Mouse (Mus musculus): ENCODE data around the gene Smagp. TPM values are rescaled to one million over a fixed set of nuclear protein-coding genes. Genes with fewer than 3 reads are reported as not detected.

The Smagp gene
- total RNA-seq (2014; rRNA removed) (2.7 and 5.8 TPM in 2 replicates), polyA plus RNA-seq (2015; fragmentation: Nextera tagmentation; extraction: Ambion mirVana) (3.3 and 4.3 TPM in 2 replicates)

GRCm38 (mm10) chr15:100636700-100637501 lies at the start of gene Smagp:
Gene Smagp, minus strand, starts transcription at chr15:100636940.
- under 1% methylated on average over 76 of the region's 77 CpGs for WGBS
- peaks cover 41% of the 10 kb centered on the region for H3K27me3 ChIP-seq (ENCODE audit: insufficient read depth, low read length)
- ATAC-seq: no peak

GRCm38 (mm10) chr15:100686434-100686833 lies 49.7 kb upstream of the Smagp start:
- no peak for ATAC-seq
- H3K9me3 ChIP-seq (ENCODE audit: low read length): peaks cover 8% of the 10 kb centered on the region; the same call in 1 of the 2 replicates
- no peak overlapping the region for H3K27ac ChIP-seq
- no peaks in the 10 kb centered on the region for H3K36me3 ChIP-seq (ENCODE audit: insufficient read depth, low read length)
- H3K4me1 ChIP-seq (ENCODE audit: insufficient read depth, low read length): no peaks in the 10 kb centered on the region
- no peaks in the 10 kb centered on the region for H3K27me3 ChIP-seq (ENCODE audit: insufficient read depth, low read length)
- H3K4me2 ChIP-seq (ENCODE audit: low read depth, low read length): no peak overlapping the region
- H3K4me3 ChIP-seq (ENCODE audit: low read length): no peak overlapping the region
- H3K9ac ChIP-seq (replicated peaks; ENCODE audit: low read length): no peak overlapping the region
- DNase-seq (ENCODE audit: low spot score): no peak
- TF ChIP-seq CTCF (IDR thresholded peaks at IDR 0.05; ENCODE audit: low read depth): no peak
- WGBS: 78% methylated on average over 6 of the region's 6 CpGs

More at GRCm38 (mm10) chr15:100636700-100637501, at the start of gene Smagp:
- Histone ChIP-seq H3K4me3 (ENCODE audit: low read length) (peak within 1 kb of the TSS; percentile 47), H3K4me2 (ENCODE audit: low read depth, low read length) (peak within 1 kb of the TSS; percentile 69), H3K36me3 (ENCODE audit: insufficient read depth, low read length) (no peaks in the 10 kb centered on the region), H3K9me3 (ENCODE audit: low read length) (no peaks in the 10 kb centered on the region), H3K4me1 (ENCODE audit: insufficient read depth, low read length) (0 out of 2 replicates have a peak, but pooled peaks cover 3% of the 10 kb centered on the region), H3K27ac (no peak within 1 kb of the TSS), H3K9ac (replicated peaks; ENCODE audit: low read length) (peak within 1 kb of the TSS; percentile 33; the same call in 1 of the 2 replicates)
- no peak for TF ChIP-seq CTCF (IDR thresholded peaks at IDR 0.05; ENCODE audit: low read depth)
- DNase-seq (ENCODE audit: low spot score): no peak

DNA sequence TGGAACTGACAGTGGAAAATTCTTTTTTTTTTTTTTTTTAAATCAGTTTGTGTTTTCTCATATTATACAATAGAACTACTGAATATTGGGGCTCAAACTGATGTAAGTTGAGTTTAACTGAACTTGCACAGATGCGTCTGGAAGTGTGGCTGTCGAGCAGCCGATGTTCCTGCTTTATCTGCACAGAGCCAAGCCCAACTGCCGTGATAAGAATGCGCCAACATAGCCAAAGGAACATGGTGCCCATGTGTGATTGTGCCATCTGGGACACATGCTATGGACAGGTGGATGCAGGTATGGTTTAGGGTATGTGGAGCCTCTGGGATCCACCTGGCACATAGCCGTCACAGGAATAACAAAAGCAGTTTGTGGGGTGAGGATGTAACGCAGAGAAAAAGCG lies 49.1 kb upstream of the Smagp start:
- Histone ChIP-seq H3K4me2 (ENCODE audit: low read depth, low read length) (no peak overlapping the region), H3K9me3 (ENCODE audit: low read length) (peaks cover 8% of the 10 kb centered on the region; the same call in 1 of the 2 replicates), H3K4me3 (ENCODE audit: low read length) (no peak overlapping the region), H3K36me3 (ENCODE audit: insufficient read depth, low read length) (no peaks in the 10 kb centered on the region), H3K27me3 (ENCODE audit: insufficient read depth, low read length) (no peaks in the 10 kb centered on the region), H3K9ac (replicated peaks; ENCODE audit: low read length) (no peak overlapping the region), H3K4me1 (ENCODE audit: insufficient read depth, low read length) (no peaks in the 10 kb centered on the region), H3K27ac (no peak overlapping the region)
- DNase-seq (ENCODE audit: low spot score) (no peak), ATAC-seq (no peak)
- TF ChIP-seq CTCF (IDR thresholded peaks at IDR 0.05; ENCODE audit: low read depth): no peak
- 85% methylated on average over 8 of the region's 8 CpGs for WGBS

GRCm38 (mm10) chr15:100685255-100685654 lies 48.5 kb upstream of the Smagp start:
- DNase-seq (ENCODE audit: low spot score) (no peak), ATAC-seq (no peak)
- Histone ChIP-seq H3K27ac (no peak overlapping the region), H3K4me2 (ENCODE audit: low read depth, low read length) (no peak overlapping the region), H3K4me1 (ENCODE audit: insufficient read depth, low read length) (no peaks in the 10 kb centered on the region), H3K36me3 (ENCODE audit: insufficient read depth, low read length) (no peaks in the 10 kb centered on the region), H3K9ac (replicated peaks; ENCODE audit: low read length) (no peak overlapping the region), H3K9me3 (ENCODE audit: low read length) (peaks cover 3% of the 10 kb centered on the region; the same call in 1 of the 2 replicates), H3K27me3 (ENCODE audit: insufficient read depth, low read length) (no peaks in the 10 kb centered on the region), H3K4me3 (ENCODE audit: low read length) (no peak overlapping the region)
- 19% methylated on average over 13 of the region's 13 CpGs for WGBS
- no peak for TF ChIP-seq CTCF (IDR thresholded peaks at IDR 0.05; ENCODE audit: low read depth)

- no peak overlapping the region for H3K4me3 ChIP-seq (ENCODE audit: low read length)
- H3K36me3 ChIP-seq (ENCODE audit: insufficient read depth, low read length): no peaks in the 10 kb centered on the region
- H3K27ac ChIP-seq: no peak overlapping the region
- DNase-seq (ENCODE audit: low spot score): no peak
- WGBS: 70% methylated on average over 10 of the region's 10 CpGs
- TF ChIP-seq CTCF (IDR thresholded peaks at IDR 0.05; ENCODE audit: low read depth): no peak
- H3K9ac ChIP-seq (replicated peaks; ENCODE audit: low read length): no peak overlapping the region
- no peaks in the 10 kb centered on the region for H3K4me1 ChIP-seq (ENCODE audit: insufficient read depth, low read length)
- no peak for ATAC-seq
- no peak overlapping the region for H3K4me2 ChIP-seq (ENCODE audit: low read depth, low read length)
- no peaks in the 10 kb centered on the region for H3K27me3 ChIP-seq (ENCODE audit: insufficient read depth, low read length)
- no peaks in the 10 kb centered on the region for H3K9me3 ChIP-seq (ENCODE audit: low read length)
These were observed 47.7 kb upstream of the Smagp start for GRCm38 (mm10) chr15:100684450-100684849.

DNA sequence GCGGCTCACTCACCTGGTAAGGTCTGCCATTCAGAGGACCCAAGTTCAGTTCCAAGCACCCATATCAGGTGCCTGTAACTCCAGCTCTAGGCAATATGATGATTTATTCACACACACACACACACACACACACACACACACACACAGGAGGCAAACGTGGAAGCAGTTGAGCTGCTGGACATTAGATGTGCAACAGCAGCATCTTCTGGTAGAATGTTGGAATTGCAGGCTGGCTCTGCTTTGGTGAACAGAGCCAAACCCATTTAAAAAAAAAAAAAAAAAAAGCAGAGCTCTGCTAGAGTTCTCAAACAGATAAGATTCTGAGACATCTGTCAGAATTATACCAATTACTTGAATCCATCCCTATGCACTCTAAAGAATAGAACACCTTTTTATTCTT lies 46.3 kb upstream of the Smagp start:
- peak; percentile 86 for TF ChIP-seq CTCF (IDR thresholded peaks at IDR 0.05; ENCODE audit: low read depth)
- peak; percentile 55; the same call in 1 of the 2 replicates for ATAC-seq

DNA sequence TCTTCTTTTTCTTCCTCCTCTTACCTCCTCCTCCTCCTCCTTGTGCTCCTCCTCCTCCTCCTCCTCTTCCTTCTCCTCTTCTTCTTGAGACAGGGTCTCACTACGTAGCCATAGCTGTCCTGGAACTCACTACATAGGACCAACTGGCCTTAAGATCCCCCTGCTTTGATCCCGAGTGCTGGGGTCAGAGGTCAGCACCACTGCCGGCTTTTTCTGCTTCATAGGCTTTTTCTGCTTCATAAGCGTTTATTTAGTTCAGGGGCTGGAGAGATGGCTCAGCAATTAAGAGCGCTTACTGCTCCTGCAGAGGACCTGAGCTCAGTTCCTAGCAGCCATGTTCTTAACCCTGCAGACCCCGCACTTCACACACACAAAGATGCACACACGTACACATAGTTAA lies 45.0 kb upstream of the Smagp start:
- no peaks in the 10 kb centered on the region for H3K36me3 ChIP-seq (ENCODE audit: insufficient read depth, low read length)
- H3K9me3 ChIP-seq (ENCODE audit: low read length): no peaks in the 10 kb centered on the region
- ATAC-seq: no peak
- H3K27me3 ChIP-seq (ENCODE audit: insufficient read depth, low read length): no peaks in the 10 kb centered on the region
- no peak overlapping the region for H3K4me2 ChIP-seq (ENCODE audit: low read depth, low read length)
- WGBS: 36% methylated on average over 7 of the region's 7 CpGs
- TF ChIP-seq CTCF (IDR thresholded peaks at IDR 0.05; ENCODE audit: low read depth): no peak
- H3K4me3 ChIP-seq (ENCODE audit: low read length): no peak overlapping the region
- H3K27ac ChIP-seq: no peak overlapping the region
- no peak overlapping the region for H3K9ac ChIP-seq (replicated peaks; ENCODE audit: low read length)
- no peak for DNase-seq (ENCODE audit: low spot score)
- H3K4me1 ChIP-seq (ENCODE audit: insufficient read depth, low read length): no peaks in the 10 kb centered on the region

More for the DNA sequence above, 46.3 kb upstream of the Smagp start:
- no peaks in the 10 kb centered on the region for H3K27me3 ChIP-seq (ENCODE audit: insufficient read depth, low read length)
- H3K36me3 ChIP-seq (ENCODE audit: insufficient read depth, low read length): no peaks in the 10 kb centered on the region
- DNase-seq (ENCODE audit: low spot score): peak; percentile 88
- H3K4me1 ChIP-seq (ENCODE audit: insufficient read depth, low read length): no peaks in the 10 kb centered on the region
- no peaks in the 10 kb centered on the region for H3K9me3 ChIP-seq (ENCODE audit: low read length)
- H3K4me2 ChIP-seq (ENCODE audit: low read depth, low read length): no peak overlapping the region
- no peak overlapping the region for H3K9ac ChIP-seq (replicated peaks; ENCODE audit: low read length)
- 42% methylated on average over 2 of the region's 2 CpGs for WGBS
- H3K27ac ChIP-seq: no peak overlapping the region
- no peak overlapping the region for H3K4me3 ChIP-seq (ENCODE audit: low read length)

All from hindbrain, postnatal 0 days (tissue).